21 mouse cellular contexts compared by ENCODE assay signal in the genomic region with DNA sequence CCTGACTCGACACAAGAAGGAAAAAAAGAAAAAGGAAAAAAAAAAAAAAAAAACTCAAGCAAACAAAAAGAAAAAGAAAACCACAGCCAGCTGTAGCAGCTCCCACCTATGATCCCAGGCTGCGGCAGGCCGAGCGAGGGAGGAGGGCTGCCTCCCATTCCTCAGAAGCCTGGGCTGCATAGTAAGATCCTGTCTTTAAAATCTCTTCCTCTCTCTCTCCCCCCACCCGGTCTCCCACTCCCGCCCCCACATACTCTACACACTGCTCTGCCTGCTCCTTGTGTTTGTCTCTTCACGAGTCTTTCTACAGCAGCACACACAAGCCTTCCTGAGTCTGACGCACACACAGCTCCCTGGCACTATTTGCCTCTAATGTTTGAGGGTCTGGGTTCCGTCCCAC. TPM values are rescaled to one million over a fixed set of nuclear protein-coding genes. Genes with fewer than 3 reads are reported as not detected.
DNase-seq lines count a peak whose midpoint lies in the region; ATAC-seq and TF ChIP-seq lines count a peak whose summit lies in the region.
"Had no signal": no experiment of that assay in that cellular context is flagged by ENCODE, and none has a peak within 500 bp of the region (broad histone marks: within the 10 kb centered on the region; RNA-seq: fewer than 3 reads in every experiment).

No protein-coding gene starts in this region.

- no peak overlapping the region for H3K27ac ChIP-seq in kidney, postnatal 0 days
- H3K27ac ChIP-seq in kidney, adult 2 months (ENCODE audit: insufficient read depth, low read depth, low read length): no peak overlapping the region
- H3K27ac ChIP-seq in neural tube, embryonic 12.5 days: no peak overlapping the region
- peak overlapping the region; percentile 76 for H3K27ac ChIP-seq in olfactory bulb, adult 2 months (ENCODE audit: insufficient read depth, low read depth, low read length)
- H3K27ac ChIP-seq: forebrain, embryonic 15.5 days; hindbrain, embryonic 12.5 days had no signal

- TF ChIP-seq POLR2A in kidney, adult 2 months (IDR thresholded peaks at IDR 0.05; ENCODE audit: low read depth, low read length): no peak
- no peak for TF ChIP-seq POLR2A in olfactory bulb, adult 2 months (IDR thresholded peaks at IDR 0.05; ENCODE audit: insufficient read depth, low read depth, low read length)

- no peak overlapping the region for H3K4me2 ChIP-seq in kidney, postnatal 0 days (ENCODE audit: low read length)
- H3K4me2 ChIP-seq in neural tube, embryonic 12.5 days (replicated peaks): no peak overlapping the region
- H3K4me2 ChIP-seq: forebrain, embryonic 15.5 days; hindbrain, embryonic 12.5 days had no signal

- TF ChIP-seq CTCF in kidney, postnatal 0 days (IDR thresholded peaks at IDR 0.05; ENCODE audit: low read depth): no peak
- no peak for TF ChIP-seq CTCF in kidney, adult 2 months (conservative IDR thresholded peaks at IDR 0.05; ENCODE audit: insufficient read depth, insufficient read length, low read depth, low read length)
- TF ChIP-seq CTCF in olfactory bulb, adult 2 months (IDR thresholded peaks at IDR 0.05; ENCODE audit: insufficient read depth, low read depth, low read length): no peak

- no peaks in the 10 kb centered on the region for H3K9me3 ChIP-seq in kidney, postnatal 0 days (replicated peaks; ENCODE audit: low read length)
- H3K9me3 ChIP-seq in neural tube, embryonic 12.5 days: no peaks in the 10 kb centered on the region
- H3K9me3 ChIP-seq: forebrain, embryonic 15.5 days; hindbrain, embryonic 12.5 days had no signal

- H3K9ac ChIP-seq in kidney, postnatal 0 days (ENCODE audit: low read depth, low read length): peak overlapping the region; percentile 14; the same call in 1 of the 2 replicates
- H3K9ac ChIP-seq in neural tube, embryonic 12.5 days: 0 out of 2 replicates have a peak overlapping the region, but pooled peaks have one; percentile 29
- H3K9ac ChIP-seq: forebrain, embryonic 15.5 days; hindbrain, embryonic 12.5 days had no signal

- no peaks in the 10 kb centered on the region for H3K36me3 ChIP-seq in kidney, postnatal 0 days (ENCODE audit: insufficient read depth, low read length)
- no peaks in the 10 kb centered on the region for H3K36me3 ChIP-seq in kidney, adult 2 months (ENCODE audit: control insufficient read depth, insufficient read depth, low read length)
- H3K36me3 ChIP-seq in neural tube, embryonic 12.5 days: no peaks in the 10 kb centered on the region
- H3K36me3 ChIP-seq: forebrain, embryonic 15.5 days; hindbrain, embryonic 12.5 days had no signal

- H3K4me1 ChIP-seq in kidney, postnatal 0 days (replicated peaks; ENCODE audit: insufficient read depth, low read length): peaks cover 21% of the 10 kb centered on the region
- H3K4me1 ChIP-seq in kidney, adult 2 months (ENCODE audit: control insufficient read depth, insufficient read depth, low read length): no peaks in the 10 kb centered on the region
- peaks cover 20% of the 10 kb centered on the region for H3K4me1 ChIP-seq in neural tube, embryonic 12.5 days
- peaks cover 40% of the 10 kb centered on the region for H3K4me1 ChIP-seq in olfactory bulb, adult 2 months (ENCODE audit: control insufficient read depth, insufficient read depth, low read length)

- DNase-seq in frontal cortex, postnatal 25 days (ENCODE audit: low spot score in 2 of 2): no peak
- DNase-seq in kidney, postnatal 0 days (ENCODE audit: low spot score): peak; percentile 88
- DNase-seq in kidney, adult 2 months: no peak
- no peak for DNase-seq in neural tube, embryonic 10.5 days (ENCODE audit: extremely low spot score, low spot score)
- no peak for DNase-seq in urinary bladder, postnatal 4 days (ENCODE audit: low spot score in 2 of 2)
- DNase-seq: adrenal gland, postnatal 14 days; cerebellum, adult 18-20 months; cerebellum, adult 9-11 months; cerebellum, postnatal 36 days; gastrocnemius, postnatal 25 days; heart, postnatal 10 days; heart, postnatal 4 days had no signal

- 29% methylated on average over 9 of the region's 9 CpGs for WGBS in kidney, postnatal 0 days
- 61% methylated on average over 9 of the region's 9 CpGs for WGBS in kidney, adult 2 months
- WGBS in neural tube, embryonic 12.5 days: 70% methylated on average over 9 of the region's 9 CpGs
- 28% methylated on average over 9 of the region's 9 CpGs for WGBS in olfactory bulb, adult 2 months

- ATAC-seq in frontal cortex, adult (ENCODE audit: low TSS enrichment): peak; percentile 50; the same call in 1 of the 2 replicates
- ATAC-seq in kidney, postnatal 0 days (replicated peaks; ENCODE audit: low FRiP score, low read depth): no peak
- no peak for ATAC-seq in neural tube, embryonic 12.5 days (ENCODE audit: low FRiP score, low read depth)
- ATAC-seq: activated CD4-positive, CD25-positive, alpha-beta regulatory T cell, adult 4 months; forebrain, embryonic 15.5 days; hindbrain, embryonic 16.5 days; Patski had no signal

- H3K4me3 ChIP-seq in kidney, postnatal 0 days (replicated peaks; ENCODE audit: low read depth, low read length): no peak overlapping the region
- no peak overlapping the region for H3K4me3 ChIP-seq in kidney, adult 2 months (ENCODE audit: insufficient read depth, low read depth, low read length)
- H3K4me3 ChIP-seq in neural tube, embryonic 12.5 days: no peak overlapping the region
- no peak overlapping the region for H3K4me3 ChIP-seq in olfactory bulb, adult 2 months (ENCODE audit: insufficient read depth, low read depth, low read length)
- H3K4me3 ChIP-seq: forebrain, embryonic 15.5 days; hindbrain, embryonic 12.5 days had no signal

- H3K27me3 ChIP-seq in kidney, postnatal 0 days (ENCODE audit: insufficient read depth, low read length): peaks cover 16% of the 10 kb centered on the region
- H3K27me3 ChIP-seq in kidney, adult 2 months (replicated peaks; ENCODE audit: control insufficient read depth, insufficient read depth, low read length): no peaks in the 10 kb centered on the region
- H3K27me3 ChIP-seq in neural tube, embryonic 12.5 days (replicated peaks): peaks cover 45% of the 10 kb centered on the region

RNA-seq across cellular contexts. Expression of gene Cpne7, which starts 4.9 kb away (rescaled TPM):
- polyA plus RNA-seq in kidney, postnatal 0 days (2015; fragmentation: Nextera tagmentation; extraction: Ambion mirVana): 2.3 and 3.3 TPM in 2 replicates
- polyA plus RNA-seq in kidney, adult 2 months (2012; rRNA removed): 2.5 and 3.4 TPM in 2 replicates
- 0.17 and 0.18 TPM in 2 replicates for polyA plus RNA-seq in neural tube, embryonic 12.5 days (2016; fragmentation: Nextera tagmentation; extraction: Ambion mirVana)
- not detected in 2 replicates for polyA plus RNA-seq in olfactory bulb, adult 2 months (2012; ENCODE audit: insufficient read depth, insufficient read length, low replicate concordance, missing spikeins)
- polyA plus RNA-seq: forebrain, embryonic 11.5 days had no signal

RNA-seq across cellular contexts. Expression of gene Rpl13, which starts 19.9 kb away (rescaled TPM):
- polyA plus RNA-seq in kidney, postnatal 0 days (2015; fragmentation: Nextera tagmentation; extraction: Ambion mirVana): 1,763 and 1,932 TPM in 2 replicates
- 960 and 1,412 TPM in 2 replicates for polyA plus RNA-seq in kidney, adult 2 months (2012; rRNA removed)
- polyA plus RNA-seq in neural tube, embryonic 12.5 days (2016; fragmentation: Nextera tagmentation; extraction: Ambion mirVana): 922 and 973 TPM in 2 replicates
- 1,464 TPM in 1 of 2 replicates, not detected in the other for polyA plus RNA-seq in olfactory bulb, adult 2 months (2012; ENCODE audit: insufficient read depth, insufficient read length, low replicate concordance, missing spikeins)

RNA-seq across cellular contexts. Expression of gene Sult5a1, which starts 36.1 kb away (rescaled TPM):
- 12.0 and 13.9 TPM in 2 replicates for polyA plus RNA-seq in kidney, postnatal 0 days (2015; fragmentation: Nextera tagmentation; extraction: Ambion mirVana)
- 10.8 and 11.2 TPM in 2 replicates for polyA plus RNA-seq in kidney, adult 2 months (2012; rRNA removed)
- 3.5 and 4.0 TPM in 2 replicates for polyA plus RNA-seq in neural tube, embryonic 12.5 days (2016; fragmentation: Nextera tagmentation; extraction: Ambion mirVana)
- not detected in 2 replicates for polyA plus RNA-seq in olfactory bulb, adult 2 months (2012; ENCODE audit: insufficient read depth, insufficient read length, low replicate concordance, missing spikeins)
- polyA plus RNA-seq: activated CD4-positive, CD25-positive, alpha-beta regulatory T cell, adult 4 months had no signal

RNA-seq across cellular contexts. Expression of gene Spg7, which starts 59.3 kb away (rescaled TPM):
- 49.6 and 54.0 TPM in 2 replicates for polyA plus RNA-seq in kidney, postnatal 0 days (2015; fragmentation: Nextera tagmentation; extraction: Ambion mirVana)
- 137 and 150 TPM in 2 replicates for polyA plus RNA-seq in kidney, adult 2 months (2012; rRNA removed)
- 60.0 and 61.0 TPM in 2 replicates for polyA plus RNA-seq in neural tube, embryonic 12.5 days (2016; fragmentation: Nextera tagmentation; extraction: Ambion mirVana)
- 361 TPM in 1 of 2 replicates, not detected in the other for polyA plus RNA-seq in olfactory bulb, adult 2 months (2012; ENCODE audit: insufficient read depth, insufficient read length, low replicate concordance, missing spikeins)
